Mouse (Mus musculus) lung, adult 18-20 months (tissue): ENCODE measurements around the gene Nova2.

Source experiments
- DNase-seq, 2 experiments: peaks; one replicate each; pipeline ENCODE4 v3.0.0; 2022; ENCODE audit warnings: mixed read lengths in 2 of 2

The Nova2 gene

DNA sequence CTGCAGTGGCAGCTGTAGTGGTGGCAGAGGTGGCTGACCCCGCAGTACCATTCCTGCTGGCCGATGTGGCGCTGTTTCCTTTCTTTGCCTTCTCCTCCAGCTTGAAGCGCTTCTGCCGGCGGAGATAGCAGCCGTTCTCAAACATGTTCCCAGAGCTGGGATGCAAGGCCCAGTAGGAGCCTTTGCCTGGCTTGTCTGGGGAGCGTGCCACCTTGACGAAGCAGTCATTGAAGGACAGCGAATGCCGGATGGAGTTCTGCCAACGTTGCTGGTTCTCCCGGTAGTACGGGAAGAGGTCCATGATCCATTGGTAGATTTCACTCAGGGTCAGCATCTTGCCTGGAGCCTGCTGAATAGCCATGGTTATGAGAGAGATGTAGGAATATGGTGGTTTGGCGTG lies 88.8 kb downstream of the Nova2 start:
- no peak for DNase-seq
